Mouse (Mus musculus): ENCODE results near the gene Cog5. TPM values are rescaled to one million over a fixed set of nuclear protein-coding genes. Genes with fewer than 3 reads are reported as not detected.

Cog5 gene
- polyA plus RNA-seq (2012; rRNA removed): 4.9 and 6.0 TPM in 2 replicates
- 7.8 and 9.0 TPM in 2 replicates for polyA plus RNA-seq (2014; fragmentation: Nextera tagmentation; extraction: Ambion mirVana)

- ATAC-seq (ENCODE audit: insufficient read depth): peak; percentile 95
- TF ChIP-seq CTCF (IDR thresholded peaks at IDR 0.05; ENCODE audit: low read depth) (no peak), EP300 (IDR thresholded peaks at IDR 0.05; ENCODE audit: low read depth) (no peak)
- Histone ChIP-seq H3K4me2 (ENCODE audit: low read depth) (peak within 1 kb of the TSS; percentile 82), H3K27me3 (ENCODE audit: control insufficient read depth, insufficient read depth, low read length) (no peaks in the 10 kb centered on the region), H3K27ac (peak within 1 kb of the TSS; percentile 16; the same call in 1 of the 2 replicates), H3K9me3 (ENCODE audit: control insufficient read depth, low read length) (no peaks in the 10 kb centered on the region), H3K4me1 (replicated peaks; ENCODE audit: control insufficient read depth in 2 of 2, insufficient read depth in 2 of 2, low read length in 1 of 2) (peaks cover 5 to 6% of the 10 kb centered on the region in 2 experiments; a peak in 3 of 4 replicates), H3K9ac (replicated peaks) (peak within 1 kb of the TSS; percentile 83), H3K36me3 (replicated peaks; ENCODE audit: control insufficient read depth, insufficient read depth, low read depth) (no peaks in the 10 kb centered on the region), H3K4me3 (ENCODE audit: insufficient read depth in 1 of 2, low read depth in 2 of 2, low read length in 2 of 2) (peak within 1 kb of the TSS; percentile 84 to 86)
- WGBS (ENCODE audit: insufficient replicate concordance): under 1% methylated on average over 47 of the region's 47 CpGs
- DNase-seq (ENCODE audit: low read depth in 3 of 3, low spot score in 3 of 3): peak; percentile 81 to 88 (median 82)
Observed at GRCm38 (mm10) chr12:31654197-31654964, at the start of gene Cog5, which contains the start of gene Dus4l. TSS of gene Cog5 (plus strand) at chr12:31654869. TSS of gene Dus4l (minus strand) at chr12:31654826.

GRCm38 (mm10) chr12:31604894-31605293 is 49.8 kb upstream of the Cog5 start:
- WGBS (ENCODE audit: insufficient replicate concordance): 77% methylated on average over 3 of the region's 3 CpGs
- Histone ChIP-seq H3K9ac (replicated peaks) (no peak overlapping the region), H3K27me3 (ENCODE audit: control insufficient read depth, insufficient read depth, low read length) (no peaks in the 10 kb centered on the region), H3K4me3 (ENCODE audit: insufficient read depth in 1 of 2, low read depth in 2 of 2, low read length in 2 of 2) (no peak overlapping the region), H3K27ac (no peak overlapping the region), H3K4me1 (replicated peaks; ENCODE audit: control insufficient read depth in 2 of 2, insufficient read depth in 2 of 2, low read length in 1 of 2) (no peaks in the 10 kb centered on the region), H3K4me2 (ENCODE audit: low read depth) (no peak overlapping the region), H3K9me3 (ENCODE audit: control insufficient read depth, low read length) (no peaks in the 10 kb centered on the region), H3K36me3 (replicated peaks; ENCODE audit: control insufficient read depth, insufficient read depth, low read depth) (no peaks in the 10 kb centered on the region)
- ATAC-seq (ENCODE audit: insufficient read depth) (no peak), DNase-seq (ENCODE audit: low read depth in 3 of 3, low spot score in 3 of 3) (no peak)
- TF ChIP-seq CTCF (IDR thresholded peaks at IDR 0.05; ENCODE audit: low read depth) (no peak), EP300 (IDR thresholded peaks at IDR 0.05; ENCODE audit: low read depth) (no peak)

GRCm38 (mm10) chr12:31608138-31608537 is 46.5 kb upstream of the Cog5 start:
- H3K4me1 ChIP-seq (replicated peaks; ENCODE audit: control insufficient read depth in 2 of 2, insufficient read depth in 2 of 2, low read length in 1 of 2): no peaks in the 10 kb centered on the region
- ATAC-seq (ENCODE audit: insufficient read depth) (no peak), DNase-seq (ENCODE audit: low read depth in 3 of 3, low spot score in 3 of 3) (no peak)
- no peaks in the 10 kb centered on the region for H3K9me3 ChIP-seq (ENCODE audit: control insufficient read depth, low read length)
- no peak overlapping the region for H3K4me2 ChIP-seq (ENCODE audit: low read depth)
- no peaks in the 10 kb centered on the region for H3K36me3 ChIP-seq (replicated peaks; ENCODE audit: control insufficient read depth, insufficient read depth, low read depth)
- 59% methylated on average over 3 of the region's 3 CpGs for WGBS (ENCODE audit: insufficient replicate concordance)
- TF ChIP-seq EP300 (IDR thresholded peaks at IDR 0.05; ENCODE audit: low read depth): no peak
- TF ChIP-seq CTCF (IDR thresholded peaks at IDR 0.05; ENCODE audit: low read depth): no peak
- H3K4me3 ChIP-seq (ENCODE audit: insufficient read depth in 1 of 2, low read depth in 2 of 2, low read length in 2 of 2): no peak overlapping the region
- H3K9ac ChIP-seq (replicated peaks): no peak overlapping the region
- no peaks in the 10 kb centered on the region for H3K27me3 ChIP-seq (ENCODE audit: control insufficient read depth, insufficient read depth, low read length)
- no peak overlapping the region for H3K27ac ChIP-seq

GRCm38 (mm10) chr12:31613353-31613752 is 41.3 kb upstream of the Cog5 start:
- H3K4me1 ChIP-seq (replicated peaks; ENCODE audit: control insufficient read depth in 2 of 2, insufficient read depth in 2 of 2, low read length in 1 of 2): no peaks in the 10 kb centered on the region
- no peaks in the 10 kb centered on the region; the same call in 1 of the 2 replicates for H3K36me3 ChIP-seq (replicated peaks; ENCODE audit: control insufficient read depth, insufficient read depth, low read depth)
- DNase-seq (ENCODE audit: low read depth in 3 of 3, low spot score in 3 of 3): no peak
- H3K27ac ChIP-seq: no peak overlapping the region
- H3K27me3 ChIP-seq (ENCODE audit: control insufficient read depth, insufficient read depth, low read length): no peaks in the 10 kb centered on the region
- no peak for ATAC-seq (ENCODE audit: insufficient read depth)
- 74% methylated on average over 4 of the region's 4 CpGs for WGBS (ENCODE audit: insufficient replicate concordance)
- no peak overlapping the region for H3K4me2 ChIP-seq (ENCODE audit: low read depth)
- TF ChIP-seq EP300 (IDR thresholded peaks at IDR 0.05; ENCODE audit: low read depth): no peak
- no peak for TF ChIP-seq CTCF (IDR thresholded peaks at IDR 0.05; ENCODE audit: low read depth)
- H3K9ac ChIP-seq (replicated peaks): no peak overlapping the region
- H3K4me3 ChIP-seq (ENCODE audit: insufficient read depth in 1 of 2, low read depth in 2 of 2, low read length in 2 of 2): no peak overlapping the region
- no peaks in the 10 kb centered on the region for H3K9me3 ChIP-seq (ENCODE audit: control insufficient read depth, low read length)

- Histone ChIP-seq H3K4me1 (replicated peaks; ENCODE audit: control insufficient read depth in 2 of 2, insufficient read depth in 2 of 2, low read length in 1 of 2) (no peaks in the 10 kb centered on the region), H3K9ac (replicated peaks) (no peak overlapping the region), H3K27me3 (ENCODE audit: control insufficient read depth, insufficient read depth, low read length) (no peaks in the 10 kb centered on the region), H3K4me3 (ENCODE audit: insufficient read depth in 1 of 2, low read depth in 2 of 2, low read length in 2 of 2) (no peak overlapping the region), H3K27ac (no peak overlapping the region), H3K4me2 (ENCODE audit: low read depth) (no peak overlapping the region), H3K36me3 (replicated peaks; ENCODE audit: control insufficient read depth, insufficient read depth, low read depth) (peaks cover 3% of the 10 kb centered on the region; the same call in 1 of the 2 replicates), H3K9me3 (ENCODE audit: control insufficient read depth, low read length) (no peaks in the 10 kb centered on the region)
- WGBS (ENCODE audit: insufficient replicate concordance): 84% methylated on average over 8 of the region's 8 CpGs
- ATAC-seq (ENCODE audit: insufficient read depth) (no peak), DNase-seq (ENCODE audit: low read depth in 3 of 3, low spot score in 3 of 3) (no peak)
- peak; percentile 48 for TF ChIP-seq CTCF (IDR thresholded peaks at IDR 0.05; ENCODE audit: low read depth)
- no peak for TF ChIP-seq EP300 (IDR thresholded peaks at IDR 0.05; ENCODE audit: low read depth)
Observed at GRCm38 (mm10) chr12:31620106-31620505, 34.6 kb upstream of the Cog5 start.
